Mouse (Mus musculus) lung, postnatal 0 days (tissue): ENCODE measurements around the gene Dclk2. TPM values are rescaled to one million over a fixed set of nuclear protein-coding genes. Genes with fewer than 3 reads are reported as not detected.

Source experiments
- ATAC-seq: fragments of 200-750 bp; cut with Nextera tagmentation; 2 replicates; pipeline ENCODE4 v1.8.0; 2017; ENCODE audit warnings: moderate library complexity
- DNase-seq: peaks from one replicate; pipeline ENCODE4 v3.0.0-alpha.2; 2016; ENCODE audit warnings: low spot score
- H3K27ac ChIP-seq: fragments of 300-500 bp; sonication (generic); 2 replicates; pipeline ENCODE4 v1.5.1; 2014; ENCODE audit warnings: antibody characterized with exemption, mild to moderate bottlenecking, low read length, mixed read lengths
- H3K27me3 ChIP-seq: fragments of 300-500 bp; sonication (generic); replicated peaks from 2 replicates; pipeline ENCODE4 v1.6.1; 2014; ENCODE audit warnings: low read length, mixed read lengths; ENCODE audit not compliant: insufficient read depth
- H3K36me3 ChIP-seq: fragments of 300-500 bp; sonication (generic); 2 replicates; pipeline ENCODE4 v1.6.1; 2014; ENCODE audit warnings: low read length, mixed read lengths; ENCODE audit not compliant: insufficient read depth
- H3K4me1 ChIP-seq: fragments of 300-500 bp; sonication (generic); 2 replicates; pipeline ENCODE4 v1.6.1; 2014; ENCODE audit warnings: antibody characterized with exemption, low read depth, low read length, mixed read lengths; ENCODE audit not compliant: insufficient read depth
- H3K4me2 ChIP-seq: fragments of 300-500 bp; sonication (generic); replicated peaks from 2 replicates; pipeline ENCODE4 v1.6.1; 2014; ENCODE audit warnings: low read depth, mild to moderate bottlenecking, low read length, moderate library complexity, mixed read lengths
- H3K4me3 ChIP-seq: fragments of 300-500 bp; sonication (generic); 2 replicates; pipeline ENCODE4 v1.5.1; 2014; ENCODE audit warnings: low read depth, low read length
- H3K9ac ChIP-seq: fragments of 300-500 bp; sonication (generic); replicated peaks from 2 replicates; pipeline ENCODE4 v1.6.1; 2014; ENCODE audit warnings: low read depth, mild to moderate bottlenecking
- H3K9me3 ChIP-seq: fragments of 300-500 bp; sonication (generic); 2 replicates; pipeline ENCODE4 v1.6.1; 2016; ENCODE audit warnings: low read length, mixed read lengths
- CTCF ChIP-seq: IDR thresholded peaks from 2 replicates; pipeline ENCODE4 v1.5.1; 2016; ENCODE audit warnings: antibody characterized with exemption, mild to moderate bottlenecking
- EP300 ChIP-seq: IDR thresholded peaks from 2 replicates; pipeline ENCODE4 v1.6.1; 2016; ENCODE audit warnings: antibody characterized with exemption, mild to moderate bottlenecking, control low read depth
- WGBS: fragments of 180-500 bp; shearing (Covaris S2); extraction: QIAGEN DNeasy Blood & Tissue Kit; methylation state at CpG from one replicate; pipeline ENCODE4 v1.1.7; 2014; 5-methylcytosine and 5-hydroxymethylcytosine counted together
- polyA plus RNA-seq: library from polyadenylated mRNA; unstranded; fragments of >200 nt; fragmentation: Nextera tagmentation; extraction: Ambion mirVana; gene quantifications from 2 replicates; pipeline ENCODE4 v1.2.1, GENCODE M21; 2015

Dclk2 gene
- polyA plus RNA-seq, 1 experiment from 2014 or later, result 2.1 TPM

- H3K27ac ChIP-seq, result peak overlapping the region; percentile 57; the same call in 1 of the 2 replicates
Observed at GRCm38 (mm10) chr3:86793720-86794191, 126.9 kb downstream of the Dclk2 start.

GRCm38 (mm10) chr3:86793264-86793663 lies 127.4 kb downstream of the Dclk2 start:
- Histone ChIP-seq H3K27me3 (no peaks in the 10 kb centered on the region), H3K27ac (peak overlapping the region; percentile 57), H3K9ac (no peak overlapping the region), H3K4me2 (no peak overlapping the region), H3K4me3 (no peak overlapping the region), H3K36me3 (no peaks in the 10 kb centered on the region), H3K9me3 (no peaks in the 10 kb centered on the region), H3K4me1 (0 out of 2 replicates have a peak, but pooled peaks cover 4% of the 10 kb centered on the region)
- TF ChIP-seq CTCF, result no peak
- no peak for TF ChIP-seq EP300
- peak; percentile 29 for ATAC-seq
- peak; percentile 15 for DNase-seq
- 43% methylated on average over 4 of the region's 4 CpGs for WGBS

More at GRCm38 (mm10) chr3:86793720-86794191, 126.9 kb downstream of the Dclk2 start:
- ATAC-seq, result peak; percentile 93
- Histone ChIP-seq H3K4me1 (0 out of 2 replicates have a peak, but pooled peaks cover 4% of the 10 kb centered on the region), H3K9me3 (no peaks in the 10 kb centered on the region), H3K9ac (no peak overlapping the region), H3K4me3 (no peak overlapping the region), H3K27me3 (no peaks in the 10 kb centered on the region), H3K4me2 (no peak overlapping the region), H3K36me3 (no peaks in the 10 kb centered on the region)
- DNase-seq, result peak; percentile 79
- WGBS, result 19% methylated on average over 1 of the region's 1 CpGs
- TF ChIP-seq EP300 (peak; percentile 87), CTCF (peak; percentile 38)

DNA sequence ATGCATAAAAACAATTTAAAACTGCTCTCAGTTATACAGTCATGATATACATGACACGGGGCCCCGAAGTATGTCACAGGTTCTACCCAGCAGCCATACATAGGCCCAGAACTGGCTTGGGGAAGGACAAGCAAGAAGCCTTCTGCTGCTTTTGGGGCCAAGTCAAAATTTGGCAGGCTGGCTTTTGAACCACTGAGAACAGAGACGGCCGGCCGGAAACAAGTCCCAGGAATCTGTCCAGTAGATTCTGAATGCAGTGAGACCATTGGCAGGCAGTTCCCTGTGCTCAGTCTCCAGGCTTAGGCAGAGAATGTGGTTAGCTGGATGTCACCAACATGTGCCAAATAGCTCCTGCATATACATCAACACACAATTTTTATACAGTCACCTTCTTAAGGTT lies 130.9 kb downstream of the Dclk2 start:
- Histone ChIP-seq H3K4me2 (no peak overlapping the region), H3K4me3 (no peak overlapping the region), H3K36me3 (no peaks in the 10 kb centered on the region), H3K27me3 (no peaks in the 10 kb centered on the region), H3K9me3 (no peaks in the 10 kb centered on the region), H3K27ac (no peak overlapping the region), H3K9ac (no peak overlapping the region), H3K4me1 (0 out of 2 replicates have a peak, but pooled peaks cover 4% of the 10 kb centered on the region)
- WGBS, result 68% methylated on average over 5 of the region's 5 CpGs
- ATAC-seq (no peak), DNase-seq (no peak)
- TF ChIP-seq EP300 (no peak), CTCF (no peak)

GRCm38 (mm10) chr3:86788711-86789110 lies 131.9 kb downstream of the Dclk2 start:
- Histone ChIP-seq H3K27ac (no peak overlapping the region), H3K27me3 (no peaks in the 10 kb centered on the region), H3K4me2 (no peak overlapping the region), H3K36me3 (no peaks in the 10 kb centered on the region), H3K9me3 (no peaks in the 10 kb centered on the region), H3K4me1 (0 out of 2 replicates have a peak, but pooled peaks cover 4% of the 10 kb centered on the region), H3K9ac (no peak overlapping the region), H3K4me3 (no peak overlapping the region)
- DNase-seq (peak; percentile 86), ATAC-seq (no peak)
- WGBS, result 34% methylated on average over 6 of the region's 6 CpGs
- TF ChIP-seq CTCF (peak; percentile 80), EP300 (no peak)

DNA sequence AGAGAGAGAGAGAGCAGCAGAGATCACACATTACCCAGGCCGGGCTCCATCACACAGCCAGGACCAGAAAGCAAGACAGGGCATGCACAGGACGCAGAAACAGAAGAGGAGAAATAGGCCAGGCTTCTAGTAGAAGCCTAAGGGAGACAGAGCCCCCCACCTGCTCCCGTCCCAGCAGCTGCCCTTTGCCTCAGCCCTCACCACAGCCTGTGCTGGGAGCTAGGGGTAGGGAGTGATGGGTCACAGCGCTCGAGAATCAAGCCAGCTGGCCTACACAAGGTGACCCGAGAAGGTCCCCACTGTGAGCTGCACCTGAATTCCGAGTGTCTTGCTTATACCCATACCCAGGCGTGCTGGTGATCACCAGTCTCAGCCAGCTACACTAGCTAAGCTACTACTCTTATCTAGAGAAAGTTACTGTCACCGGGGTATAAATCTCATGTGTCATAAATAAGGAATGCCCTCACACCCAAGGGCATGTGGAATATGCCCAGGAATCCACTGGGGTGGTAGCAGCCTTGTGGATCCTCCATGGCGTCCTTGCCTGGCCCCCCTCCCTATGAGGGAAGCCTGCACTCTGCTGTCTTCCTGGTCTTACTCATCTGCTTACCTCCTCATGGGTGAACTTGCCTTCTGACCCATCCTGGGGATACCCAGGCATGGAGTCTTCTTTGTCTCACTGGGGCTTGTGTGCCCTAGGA lies 133.1 kb downstream of the Dclk2 start:
- Histone ChIP-seq H3K4me3 (no peak overlapping the region), H3K9me3 (no peaks in the 10 kb centered on the region), H3K4me2 (no peak overlapping the region), H3K36me3 (no peaks in the 10 kb centered on the region), H3K27me3 (no peaks in the 10 kb centered on the region), H3K9ac (no peak overlapping the region), H3K27ac (no peak overlapping the region), H3K4me1 (no peaks in the 10 kb centered on the region)
- TF ChIP-seq EP300 (no peak), CTCF (no peak)
- ATAC-seq (no peak), DNase-seq (no peak)
- WGBS, result 71% methylated on average over 10 of the region's 10 CpGs

DNA sequence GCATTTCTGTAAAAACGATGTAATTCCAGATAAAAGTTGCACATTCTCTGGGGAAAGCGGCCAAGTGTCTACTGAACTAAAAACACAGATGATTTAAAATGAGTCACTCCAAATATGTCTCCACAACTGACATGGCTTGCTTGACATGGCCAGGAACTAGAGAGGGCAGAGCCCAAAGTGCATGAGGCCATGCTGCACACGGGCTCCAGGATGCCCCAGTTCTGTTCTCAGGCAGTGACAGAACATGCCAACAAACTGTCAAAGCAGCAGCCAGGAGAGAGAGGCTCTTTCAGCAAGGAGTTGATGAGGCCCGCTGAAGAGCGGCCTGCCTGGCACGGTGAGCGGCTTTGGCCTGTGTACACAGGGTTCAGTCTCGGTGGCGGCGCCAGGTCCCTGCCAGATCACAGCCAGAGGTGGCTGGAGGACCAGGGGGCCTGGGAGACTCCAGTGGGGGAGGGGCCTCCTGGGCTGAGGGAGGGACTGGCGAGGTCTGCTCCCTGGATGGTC lies 133.8 kb downstream of the Dclk2 start:
- Histone ChIP-seq H3K4me2 (no peak overlapping the region), H3K27ac (no peak overlapping the region), H3K4me1 (no peaks in the 10 kb centered on the region), H3K9me3 (no peaks in the 10 kb centered on the region), H3K36me3 (no peaks in the 10 kb centered on the region), H3K27me3 (no peaks in the 10 kb centered on the region), H3K4me3 (no peak overlapping the region), H3K9ac (no peak overlapping the region)
- TF ChIP-seq CTCF, result no peak
- WGBS, result 42% methylated on average over 11 of the region's 11 CpGs
- ATAC-seq (peak; percentile 65), DNase-seq (peak; percentile 70)
